Mouse (Mus musculus): ENCODE measurements around the gene Hkdc1. TPM values are rescaled to one million over a fixed set of nuclear protein-coding genes. Genes with fewer than 3 reads are reported as not detected.
A peak's percentile ranks its signal among the peaks of the same experiment; 100 is the strongest.

Hkdc1 gene
- total RNA-seq, 2 experiments from 2014 or later, result 3.1 to 3.2 TPM

DNA sequence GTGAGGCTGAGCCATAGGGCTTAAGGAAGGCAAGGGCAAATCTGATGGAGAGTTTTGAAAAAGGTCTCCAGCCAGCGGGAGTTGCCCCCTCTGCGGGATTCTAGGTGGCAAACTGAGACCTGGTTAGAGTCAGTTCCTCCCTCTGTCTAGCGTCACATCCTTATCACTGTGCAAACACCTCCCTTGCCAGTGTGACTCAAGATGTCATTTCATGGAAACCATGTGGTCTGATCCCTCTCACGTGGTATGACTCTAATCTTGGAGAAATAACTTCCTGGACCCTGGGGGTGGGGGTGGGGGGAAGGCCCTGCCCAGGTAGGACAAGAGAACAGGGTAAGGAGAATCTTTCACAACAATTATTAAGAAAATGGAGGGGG is 8.7 kb downstream of the Hkdc1 start:
- no peak for TF ChIP-seq CTCF (conservative IDR thresholded peaks at IDR 0.05)
- DNase-seq (ENCODE audit: low spot score in 2 of 2), result no peak
- Histone ChIP-seq H3K27ac (no peak overlapping the region), H3K4me3 (no peak overlapping the region)

DNA sequence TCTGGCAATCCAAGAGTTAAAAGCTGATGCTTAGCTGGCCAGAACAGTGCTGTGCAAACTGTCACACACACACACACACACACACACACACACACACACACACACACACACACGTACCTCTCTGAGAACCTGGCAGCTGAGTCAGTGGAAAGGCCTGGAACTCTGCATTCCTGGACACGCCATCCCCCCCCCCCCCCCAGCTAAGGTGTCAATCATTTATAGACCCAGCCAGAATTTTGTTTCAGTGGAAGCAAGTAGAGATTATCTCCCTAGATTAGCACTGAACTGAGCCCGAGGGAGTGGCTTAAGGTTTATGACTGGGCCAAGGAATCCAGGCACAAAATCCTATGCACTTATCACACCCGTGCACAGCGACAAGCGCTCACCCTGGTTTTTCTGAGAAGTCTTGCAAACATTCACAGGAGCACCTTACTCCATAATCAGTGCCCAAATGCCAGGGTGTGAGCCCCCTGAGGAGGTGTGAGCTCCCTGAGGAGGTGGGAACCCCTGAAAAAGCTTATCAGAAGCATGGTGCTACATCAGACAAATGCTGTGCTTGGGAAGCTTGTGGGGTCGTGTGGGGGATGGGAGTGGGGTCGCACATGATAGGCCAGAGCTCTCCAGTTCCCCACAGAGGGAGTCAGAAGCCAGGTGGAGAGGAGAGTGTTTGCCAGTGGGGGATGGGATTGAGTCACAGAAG is 9.2 kb downstream of the Hkdc1 start:
- H3K4me3 ChIP-seq, result no peak overlapping the region
- H3K27ac ChIP-seq, result no peak overlapping the region
- TF ChIP-seq CTCF (conservative IDR thresholded peaks at IDR 0.05), result no peak
- DNase-seq (ENCODE audit: low spot score in 2 of 2), result no peak

DNA sequence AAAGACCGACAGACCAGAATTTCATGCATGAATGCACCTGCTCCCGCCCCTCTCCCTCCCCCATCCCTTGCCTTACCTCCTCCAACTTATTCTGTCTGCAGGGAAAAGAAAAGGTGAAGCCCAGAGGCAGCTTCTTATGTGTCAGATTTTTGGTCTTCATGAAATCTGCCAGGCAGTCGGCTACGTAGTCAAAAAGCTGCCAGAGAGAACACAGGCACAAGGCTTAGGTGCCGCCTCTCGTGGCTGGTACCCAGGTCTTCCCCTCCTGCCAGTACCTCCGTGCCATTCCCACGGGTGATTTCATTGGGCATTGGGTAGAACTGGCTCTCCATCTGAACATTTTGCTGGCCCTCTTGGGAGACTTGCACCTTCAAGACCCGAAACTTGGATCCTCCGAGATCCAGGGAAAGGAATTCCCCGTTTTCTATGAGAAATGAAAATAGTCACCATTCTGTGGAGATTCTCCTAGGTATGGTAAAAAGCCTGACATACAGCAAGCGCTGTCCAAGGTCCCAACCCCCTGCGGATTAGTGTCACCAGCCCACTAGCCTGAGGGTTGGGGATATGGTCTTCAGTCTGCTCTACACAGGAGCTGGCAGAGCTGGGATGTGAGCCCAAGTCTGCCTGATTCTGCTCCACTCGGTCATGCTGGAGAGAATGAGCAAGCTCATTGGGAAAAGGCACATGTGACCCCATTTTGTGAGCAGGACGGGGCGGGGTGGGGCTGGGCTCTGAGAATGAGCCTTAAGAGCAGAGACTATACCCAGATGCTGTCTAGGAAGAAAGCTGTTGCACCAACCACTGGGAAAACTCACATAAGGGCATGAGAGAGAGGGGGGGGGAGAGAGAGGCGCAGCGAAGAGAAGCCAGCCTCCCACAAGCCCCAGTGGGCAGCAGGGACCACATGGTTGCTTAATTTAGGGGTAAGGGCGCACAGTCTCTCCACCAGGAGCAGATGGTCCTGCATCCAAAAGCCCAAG is 10.6 kb downstream of the Hkdc1 start:
- DNase-seq (ENCODE audit: low spot score in 2 of 2), result no peak
- 0 out of 2 replicates have a peak overlapping the region, but pooled peaks have one; percentile 2 for H3K27ac ChIP-seq
- H3K4me3 ChIP-seq, result peak overlapping the region; percentile 15; the same call in 1 of the 2 replicates
- no peak for TF ChIP-seq CTCF (conservative IDR thresholded peaks at IDR 0.05)

DNA sequence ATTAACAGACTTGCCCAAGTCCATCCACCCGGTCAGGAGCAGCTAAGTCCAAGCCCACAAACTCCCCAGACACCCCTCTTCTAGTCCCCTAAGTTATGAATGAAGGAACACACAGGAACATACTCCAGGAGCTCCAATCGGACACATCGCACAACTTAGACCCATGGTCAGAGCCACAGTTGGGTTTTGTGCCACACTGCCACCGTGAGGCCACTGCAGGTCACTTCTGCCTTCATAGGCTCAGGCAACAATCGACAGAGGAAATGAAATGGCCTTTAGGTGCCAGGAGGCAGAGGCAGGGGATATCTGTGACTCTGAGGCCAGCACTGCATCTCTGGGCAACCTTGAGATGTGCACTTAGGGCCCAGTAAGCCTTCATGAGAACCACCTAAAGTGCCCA is 11.3 kb downstream of the Hkdc1 start:
- Histone ChIP-seq H3K27ac (no peak overlapping the region), H3K4me3 (peak overlapping the region; percentile 15; the same call in 1 of the 2 replicates)
- TF ChIP-seq CTCF (conservative IDR thresholded peaks at IDR 0.05), result peak; percentile 92
- DNase-seq (ENCODE audit: low spot score in 2 of 2), result peak; percentile 50 to 67

DNA sequence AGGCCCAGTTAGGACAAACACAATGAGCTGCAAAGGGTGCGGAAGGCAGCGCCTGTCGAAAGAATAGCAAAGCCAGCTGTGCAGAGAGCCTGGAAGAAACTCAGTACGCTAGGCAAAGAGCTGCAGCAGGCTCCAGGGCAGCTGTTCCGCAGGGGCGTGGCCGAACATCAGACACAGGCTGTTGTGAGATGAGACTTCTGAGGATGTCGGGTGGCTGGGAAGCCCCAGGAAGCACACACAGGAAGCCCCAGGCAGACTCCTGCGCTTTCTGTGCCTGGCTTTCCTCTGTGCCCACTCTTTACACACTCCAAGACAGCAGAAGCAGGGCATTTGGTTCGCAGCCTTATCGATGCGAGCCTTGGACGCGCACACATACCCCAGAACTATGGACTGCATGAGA is 17.4 kb downstream of the Hkdc1 start:
- DNase-seq (ENCODE audit: low spot score in 2 of 2), result no peak
- no peak for TF ChIP-seq CTCF (conservative IDR thresholded peaks at IDR 0.05)

DNA sequence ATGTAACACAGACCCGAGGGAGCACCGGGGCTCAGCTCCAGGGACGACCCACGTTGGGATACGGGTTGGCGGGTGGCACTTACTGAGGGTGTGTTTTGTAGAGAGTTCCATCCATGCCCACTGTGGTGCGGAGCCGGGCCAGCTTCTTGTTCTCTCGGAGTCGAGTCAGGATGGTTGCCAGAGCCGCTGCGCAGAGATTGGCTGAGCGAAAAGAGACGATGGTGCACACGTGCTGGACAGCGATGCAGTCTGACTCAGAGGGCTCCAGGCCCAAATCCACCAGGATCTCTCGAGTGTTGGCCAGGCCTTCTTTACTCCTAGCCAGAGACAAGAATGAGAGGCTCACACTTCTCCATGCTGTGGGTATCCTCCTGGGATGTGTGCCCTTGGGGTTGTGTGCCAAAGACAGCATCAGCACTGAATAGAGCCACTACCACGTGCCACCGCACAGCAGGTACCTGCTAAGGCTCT is 20.6 kb downstream of the Hkdc1 start:
- H3K4me3 ChIP-seq, result no peak overlapping the region
- H3K27ac ChIP-seq, result no peak overlapping the region
- TF ChIP-seq CTCF (conservative IDR thresholded peaks at IDR 0.05), result no peak; the same call in 1 of the 2 replicates
- DNase-seq (ENCODE audit: low spot score in 2 of 2), result peak; percentile 13 to 23

More for the DNA sequence above, 17.4 kb downstream of the Hkdc1 start:
- H3K4me3 ChIP-seq, result no peak overlapping the region
- no peak overlapping the region for H3K27ac ChIP-seq

DNA sequence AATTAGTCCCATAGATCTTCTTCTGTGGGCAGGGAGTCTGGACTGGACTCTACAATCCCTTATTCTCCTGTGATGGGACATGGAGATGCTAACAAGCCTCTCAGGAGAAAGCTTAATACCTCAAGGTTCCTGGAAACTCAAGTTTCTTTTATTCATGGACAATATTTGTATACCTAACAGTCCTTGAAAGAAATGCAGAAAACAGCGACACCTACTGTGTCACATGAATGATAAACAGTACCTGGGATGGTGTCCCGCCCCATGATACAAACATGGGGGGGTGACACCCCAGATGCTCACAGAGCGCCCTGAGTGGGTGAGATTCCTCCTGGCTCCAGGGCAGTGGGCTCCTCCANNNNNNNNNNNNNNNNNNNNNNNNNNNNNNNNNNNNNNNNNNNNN is 39.3 kb downstream of the Hkdc1 start:
- Histone ChIP-seq H3K27ac (no peak overlapping the region), H3K4me3 (no peak overlapping the region)
- DNase-seq (ENCODE audit: low spot score in 2 of 2), result no peak
- peak; percentile 20; the same call in 1 of the 2 replicates for TF ChIP-seq CTCF (conservative IDR thresholded peaks at IDR 0.05)

DNA sequence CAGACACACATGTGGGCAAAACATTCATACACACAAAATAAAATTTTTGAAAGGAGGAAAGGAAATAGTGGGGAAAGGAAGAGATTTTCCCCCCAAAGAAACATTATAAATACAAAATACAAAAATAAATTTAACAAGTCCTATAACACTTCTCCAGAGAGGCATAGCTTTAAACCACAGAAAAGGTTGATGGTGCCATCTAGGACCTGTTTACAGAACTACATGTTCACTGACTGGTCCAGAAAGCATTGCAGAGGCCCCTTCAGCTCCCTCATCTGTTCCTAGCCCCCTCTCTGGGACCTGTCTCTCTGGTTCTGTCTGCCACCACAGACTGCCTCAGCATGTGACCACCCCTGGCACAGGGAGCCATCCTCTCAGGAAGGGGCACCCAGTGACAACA is 41.4 kb downstream of the Hkdc1 start:
- peak; percentile 70 for TF ChIP-seq CTCF (conservative IDR thresholded peaks at IDR 0.05)
- DNase-seq (ENCODE audit: low spot score in 2 of 2), result no peak
- Histone ChIP-seq H3K27ac (no peak overlapping the region), H3K4me3 (no peak overlapping the region)

DNA sequence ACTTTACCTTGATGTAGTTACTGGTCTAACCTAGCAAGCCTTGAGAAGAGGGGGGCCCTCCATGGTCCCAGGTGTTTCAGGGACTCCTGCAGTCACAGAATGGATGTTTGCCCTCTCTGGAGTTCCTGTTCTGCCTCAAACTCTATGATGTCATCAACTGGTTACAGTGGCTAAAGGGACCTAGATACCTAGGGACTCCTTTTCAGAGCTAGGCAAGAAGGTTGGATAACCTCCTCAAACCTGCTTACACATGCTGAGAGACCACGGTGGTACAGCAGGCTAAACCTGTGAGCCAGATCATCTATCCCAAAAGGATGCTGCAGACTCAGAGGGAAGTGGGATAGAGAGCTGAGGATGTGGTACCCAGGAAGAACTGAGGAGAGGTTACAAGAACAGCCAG is 42.5 kb downstream of the Hkdc1 start, which contains the start of gene Hk1:
TSS of gene Hk1 (minus strand) at position 101 of the 400 bp plus-strand sequence.
- no peak for DNase-seq (ENCODE audit: low spot score in 2 of 2)
- H3K4me3 ChIP-seq, result no peak within 1 kb of the TSS

DNA sequence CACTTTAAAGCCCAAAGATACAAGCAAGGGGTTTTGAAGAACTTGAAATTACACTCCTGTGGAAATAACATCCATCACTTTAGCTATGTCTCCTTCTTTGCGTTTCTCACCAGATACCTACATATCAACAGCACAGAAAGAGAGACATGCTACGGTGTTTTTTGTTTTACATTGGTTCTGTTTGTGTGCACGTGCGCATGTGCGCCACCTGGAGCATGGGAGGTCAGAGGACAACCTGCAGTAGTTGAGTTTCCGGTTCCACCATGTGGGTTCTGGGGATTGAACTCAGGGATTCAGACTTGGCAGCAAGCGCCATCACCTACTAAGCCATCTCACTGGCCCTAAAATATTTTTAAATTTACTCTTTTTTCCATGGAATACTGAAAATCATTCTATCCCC is 63.5 kb downstream of the Hkdc1 start:
- Histone ChIP-seq H3K27ac (no peak overlapping the region), H3K4me3 (no peak overlapping the region)
- TF ChIP-seq CTCF (conservative IDR thresholded peaks at IDR 0.05), result peak; percentile 31; the same call in 1 of the 2 replicates
- no peak for DNase-seq (ENCODE audit: low spot score in 2 of 2)

More for the DNA sequence above, 42.5 kb downstream of the Hkdc1 start, which contains the start of gene Hk1:
- no peak for TF ChIP-seq CTCF (conservative IDR thresholded peaks at IDR 0.05)
- no peak within 1 kb of the TSS for H3K27ac ChIP-seq

DNA sequence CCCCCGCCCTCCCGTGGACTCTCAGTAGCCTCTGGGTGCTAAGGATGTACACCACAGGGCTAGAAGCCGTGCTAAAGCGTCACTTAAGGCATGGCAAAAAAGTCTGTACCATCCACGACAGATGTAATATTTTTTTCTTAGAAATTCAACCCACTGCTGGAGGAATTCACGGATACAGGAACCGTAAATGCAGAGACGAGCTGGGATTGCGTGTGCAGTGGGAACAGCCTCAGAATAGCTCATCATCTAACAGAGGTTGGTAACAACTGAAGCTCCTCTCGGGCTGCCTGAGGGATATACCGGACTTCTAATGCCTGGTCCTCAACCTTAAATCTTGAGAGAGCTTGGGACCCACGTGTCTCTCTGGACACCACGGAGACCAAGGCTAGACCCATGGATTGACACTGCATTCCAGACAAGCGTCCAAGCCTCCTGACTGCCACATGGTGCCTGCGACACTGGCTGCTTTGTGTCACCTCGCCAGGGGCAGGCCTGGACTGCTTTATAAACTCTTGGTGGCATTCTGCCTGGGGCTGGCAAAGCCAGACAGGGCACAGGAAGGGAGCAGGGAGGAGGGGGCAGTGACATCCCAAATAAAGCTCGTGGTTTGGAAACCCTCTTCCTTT is 66.1 kb downstream of the Hkdc1 start:
- TF ChIP-seq CTCF (conservative IDR thresholded peaks at IDR 0.05), result no peak
- H3K4me3 ChIP-seq, result no peak overlapping the region
- H3K27ac ChIP-seq, result peak overlapping the region; percentile 40; the same call in 1 of the 2 replicates
- DNase-seq (ENCODE audit: low spot score in 2 of 2), result peak; percentile 51 to 52

DNA sequence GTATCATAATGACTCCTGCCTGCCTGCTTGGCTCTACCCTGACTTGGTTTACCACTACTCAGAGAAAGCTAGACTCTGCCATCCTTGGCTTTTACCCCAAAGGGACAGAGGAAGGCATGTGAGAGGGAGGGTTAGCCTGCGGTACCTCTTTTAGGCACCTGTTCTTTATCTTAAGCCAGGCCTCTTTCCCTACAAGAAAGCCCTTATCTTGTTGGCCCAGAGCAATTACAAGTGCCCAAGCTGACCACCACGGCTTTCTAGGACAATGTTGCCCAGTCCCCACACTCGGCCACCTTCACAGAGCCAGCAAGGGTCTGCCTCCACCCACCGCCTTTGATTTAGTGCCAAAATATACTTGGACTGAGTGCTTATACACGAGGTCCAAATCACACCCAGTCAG is 77.1 kb downstream of the Hkdc1 start:
- no peak overlapping the region for H3K27ac ChIP-seq
- DNase-seq (ENCODE audit: low spot score in 2 of 2), result no peak
- TF ChIP-seq CTCF (conservative IDR thresholded peaks at IDR 0.05), result no peak
- no peak overlapping the region for H3K4me3 ChIP-seq
